Mouse (Mus musculus): ENCODE data around the gene Cox6a1.

Cox6a1 gene

DNA sequence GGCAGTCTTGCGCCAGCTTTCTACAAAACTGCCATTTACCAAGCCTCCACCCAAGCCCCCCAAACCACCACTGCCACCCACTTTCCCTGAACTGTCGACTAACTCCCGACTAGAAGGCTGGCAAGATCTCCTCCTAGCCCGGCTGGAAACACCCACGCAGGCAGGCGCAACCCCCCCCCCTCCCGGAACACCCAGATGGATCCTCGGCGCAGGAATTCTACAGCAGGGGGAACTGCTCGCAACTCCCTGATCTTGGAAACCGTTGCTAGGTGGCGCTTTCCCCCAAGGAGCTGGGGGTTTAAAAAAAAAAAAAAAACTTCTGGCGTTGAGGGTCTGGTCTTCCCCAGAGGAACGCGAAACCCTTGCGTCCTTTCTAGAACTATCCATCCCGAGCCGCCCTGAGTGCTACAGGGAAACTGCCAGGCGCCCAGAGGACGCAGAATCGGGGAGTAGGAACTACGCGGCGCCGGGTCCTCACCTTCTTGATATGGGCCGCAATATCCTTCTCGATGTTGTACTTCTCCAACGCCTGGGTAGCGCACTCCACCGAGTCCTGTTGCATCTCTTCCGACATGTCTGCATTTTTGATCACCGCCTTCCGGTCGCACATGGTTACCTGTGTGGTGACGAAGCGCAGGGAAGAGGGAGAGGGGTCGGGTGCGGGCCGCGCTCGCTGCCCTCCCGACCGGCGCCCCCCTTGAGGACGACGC lies 48.6 kb downstream of the Cox6a1 start:
- no peak for DNase-seq (ENCODE audit: low read depth, low spot score)
- no peaks in the 10 kb centered on the region for H3K27me3 ChIP-seq (ENCODE audit: control insufficient read depth, insufficient read depth, low read length, poor library complexity, severe bottlenecking)

DNA sequence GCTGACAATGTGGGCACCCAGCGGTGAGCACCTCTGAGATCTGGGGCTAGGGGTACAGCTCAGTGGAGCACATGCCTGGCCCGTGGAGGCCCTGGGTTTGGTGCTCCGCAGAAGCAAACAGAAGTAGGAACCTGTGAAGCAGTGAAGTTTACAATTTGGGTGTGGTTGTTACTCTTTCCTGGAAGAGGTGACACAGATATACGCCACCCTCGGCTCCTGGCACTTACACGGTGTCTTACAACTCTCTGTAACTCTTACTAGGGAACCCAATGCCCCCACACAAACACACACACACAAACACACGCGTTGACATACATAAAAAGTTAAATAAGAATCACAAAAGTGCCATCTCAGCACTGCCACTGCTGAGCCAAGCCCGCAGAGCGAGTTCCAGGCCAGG lies 52.4 kb downstream of the Cox6a1 start:
- DNase-seq (ENCODE audit: low read depth, low spot score) = no peak

More for the DNA sequence above, 48.6 kb downstream of the Cox6a1 start:
- H3K36me3 ChIP-seq (ENCODE audit: control insufficient read depth, insufficient read depth, low read length, poor library complexity, severe bottlenecking) = peaks cover 2% of the 10 kb centered on the region; the same call in 1 of the 2 replicates

More for the DNA sequence above, 52.4 kb downstream of the Cox6a1 start:
- no peaks in the 10 kb centered on the region for H3K27me3 ChIP-seq (ENCODE audit: control insufficient read depth, insufficient read depth, low read length, poor library complexity, severe bottlenecking)
- H3K36me3 ChIP-seq (ENCODE audit: control insufficient read depth, insufficient read depth, low read length, poor library complexity, severe bottlenecking) = peaks cover 5% of the 10 kb centered on the region; the same call in 1 of the 2 replicates
